Mouse (Mus musculus) liver, embryonic 14.5 days (tissue): ENCODE measurements at regions not wholly inside any gene's neighbourhood (a gene's known extent, or its start where the extent isn't known, plus 50 kb on each side); places are given as distances from the start of the nearest gene placed in this dataset.

Experiments
- CTCF ChIP-seq: IDR thresholded peaks from 2 replicates; pipeline ENCODE4 v1.5.1; 2016; ENCODE audit warnings: antibody characterized with exemption, low read depth, control low read depth
- EP300 ChIP-seq: IDR thresholded peaks from 2 replicates; pipeline ENCODE4 v1.6.1; 2016; ENCODE audit warnings: antibody characterized with exemption, low read depth

- no peak for TF ChIP-seq CTCF
- TF ChIP-seq EP300, result no peak
These were observed 99.6 kb upstream of the Gm6657 start for GRCm38 (mm10) chr12:78094471-78094870.
